Mouse (Mus musculus): Measurements from ENCODE around the gene Tmem132b. TPM values are rescaled to one million over a fixed set of nuclear protein-coding genes. Genes with fewer than 3 reads are reported as not detected.

Tmem132b gene
- polyA plus RNA-seq, 1 experiment, result under 0.01 TPM

DNA sequence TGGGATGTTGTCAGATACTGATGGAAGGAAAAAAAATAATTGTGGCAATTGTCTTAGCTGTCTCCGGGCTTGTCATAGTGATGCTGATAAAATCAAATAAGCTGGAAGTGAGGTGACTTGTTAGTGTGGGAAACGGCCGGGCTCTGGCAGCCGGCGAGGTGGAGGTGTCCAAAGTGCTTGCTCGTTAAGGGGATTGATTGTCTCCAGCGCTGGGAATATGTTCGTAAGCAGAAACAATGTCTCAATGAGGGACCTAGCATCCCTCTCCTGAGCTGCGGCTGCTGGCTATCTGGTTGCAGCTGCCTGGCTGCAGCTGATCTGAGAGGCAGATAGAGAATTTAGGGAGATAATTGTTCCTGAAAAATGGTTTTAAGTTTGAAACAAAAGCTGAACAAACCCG lies 161.0 kb downstream of the Tmem132b start:
- no peak for TF ChIP-seq FOSL1 (IDR thresholded peaks at IDR 0.05; ENCODE audit: insufficient read depth, low read length, poor library complexity, severe bottlenecking)
- H3ac ChIP-seq (ENCODE audit: control insufficient read depth, insufficient read length, low read depth), result no peak overlapping the region
- H3K27me3 ChIP-seq (ENCODE audit: control insufficient read depth, insufficient read depth, insufficient read length), result no peaks in the 10 kb centered on the region
- H3K36me3 ChIP-seq (ENCODE audit: control insufficient read depth, insufficient read depth), result no peaks in the 10 kb centered on the region
- H3K4me3 ChIP-seq (ENCODE audit: insufficient read depth, poor library complexity, severe bottlenecking), result no peak overlapping the region
- no peaks in the 10 kb centered on the region for H3K79me2 ChIP-seq (ENCODE audit: control insufficient read depth, insufficient read depth)
- H3K79me3 ChIP-seq (ENCODE audit: low read depth), result no peaks in the 10 kb centered on the region

DNA sequence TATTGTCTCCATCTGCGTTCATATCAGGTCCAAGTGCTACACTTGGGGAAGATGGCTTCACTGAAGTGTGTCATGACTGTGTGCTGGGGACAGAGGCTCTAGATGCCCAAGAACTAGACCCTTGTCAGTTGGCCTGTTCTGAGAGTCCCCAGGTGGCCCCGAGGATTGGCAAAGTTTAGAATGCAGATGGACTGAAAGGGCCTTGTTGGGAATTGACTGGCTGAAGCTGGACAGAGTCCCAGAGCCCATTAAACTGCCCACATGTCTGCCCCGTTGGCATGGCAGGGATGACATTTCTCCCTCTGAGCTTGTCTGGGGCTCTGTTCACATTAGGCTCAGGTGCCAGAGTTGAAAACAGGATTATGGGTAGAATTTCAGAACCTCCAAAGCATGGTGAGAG lies 167.8 kb downstream of the Tmem132b start:
- TF ChIP-seq MYOG (IDR thresholded peaks at IDR 0.05; ENCODE audit: control insufficient read depth, extremely low read depth, insufficient read length) (no peak), MYOD1 (IDR thresholded peaks at IDR 0.05; ENCODE audit: control insufficient read depth, insufficient read length, low read depth) (no peak), MAX (IDR thresholded peaks at IDR 0.05) (no peak), FOSL1 (IDR thresholded peaks at IDR 0.05; ENCODE audit: insufficient read depth, low read length, poor library complexity, severe bottlenecking) (no peak), USF1 (IDR thresholded peaks at IDR 0.05; ENCODE audit: low read depth) (no peak), CTCF (IDR thresholded peaks at IDR 0.05; ENCODE audit: control insufficient read depth, insufficient read depth, insufficient read length) (no peak), CEBPB (IDR thresholded peaks at IDR 0.05; ENCODE audit: low read depth) (no peak)
- H3K36me3 ChIP-seq (ENCODE audit: control insufficient read depth, insufficient read depth), result no peaks in the 10 kb centered on the region
- H3K79me2 ChIP-seq (ENCODE audit: control insufficient read depth, insufficient read depth), result no peaks in the 10 kb centered on the region
- no peak overlapping the region for H3ac ChIP-seq (ENCODE audit: control insufficient read depth, insufficient read length, low read depth)
- no peaks in the 10 kb centered on the region for H3K79me3 ChIP-seq (ENCODE audit: low read depth)
- no peaks in the 10 kb centered on the region for H3K27me3 ChIP-seq (ENCODE audit: control insufficient read depth, insufficient read depth, insufficient read length)
- H3K4me3 ChIP-seq (ENCODE audit: insufficient read depth, poor library complexity, severe bottlenecking), result no peak overlapping the region

DNA sequence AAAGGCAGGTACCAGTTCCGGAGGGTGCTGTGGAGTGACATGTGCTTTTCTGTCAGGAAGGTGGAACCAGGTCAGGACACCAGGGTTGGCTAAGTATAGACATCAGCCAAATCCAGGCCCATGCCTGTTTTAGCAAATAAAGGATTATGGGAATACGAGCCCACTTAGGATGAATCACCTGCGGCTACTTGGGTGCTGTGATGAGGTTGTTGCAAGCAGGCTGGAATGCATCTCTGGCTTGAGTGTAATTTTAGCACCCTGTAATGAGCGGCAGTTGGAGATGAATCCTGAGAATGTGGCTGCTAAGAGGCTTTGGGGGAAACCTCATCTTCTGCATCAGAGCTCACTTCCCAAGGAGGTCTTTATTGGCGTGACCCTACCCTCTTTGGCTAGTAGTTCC lies 168.7 kb downstream of the Tmem132b start:
- no peak overlapping the region for H3K4me3 ChIP-seq (ENCODE audit: insufficient read depth, poor library complexity, severe bottlenecking)
- TF ChIP-seq MYOD1 (IDR thresholded peaks at IDR 0.05; ENCODE audit: control insufficient read depth, insufficient read length, low read depth) (no peak), CEBPB (IDR thresholded peaks at IDR 0.05; ENCODE audit: low read depth) (no peak), USF1 (IDR thresholded peaks at IDR 0.05; ENCODE audit: low read depth) (no peak), CTCF (IDR thresholded peaks at IDR 0.05; ENCODE audit: control insufficient read depth, insufficient read depth, insufficient read length) (no peak), FOSL1 (IDR thresholded peaks at IDR 0.05; ENCODE audit: insufficient read depth, low read length, poor library complexity, severe bottlenecking) (no peak), MAX (IDR thresholded peaks at IDR 0.05) (no peak), MYOG (IDR thresholded peaks at IDR 0.05; ENCODE audit: control insufficient read depth, extremely low read depth, insufficient read length) (no peak)
- H3K36me3 ChIP-seq (ENCODE audit: control insufficient read depth, insufficient read depth), result no peaks in the 10 kb centered on the region
- no peaks in the 10 kb centered on the region for H3K79me2 ChIP-seq (ENCODE audit: control insufficient read depth, insufficient read depth)
- H3K79me3 ChIP-seq (ENCODE audit: low read depth), result no peaks in the 10 kb centered on the region
- H3K27me3 ChIP-seq (ENCODE audit: control insufficient read depth, insufficient read depth, insufficient read length), result no peaks in the 10 kb centered on the region
- H3ac ChIP-seq (ENCODE audit: control insufficient read depth, insufficient read length, low read depth), result no peak overlapping the region

DNA sequence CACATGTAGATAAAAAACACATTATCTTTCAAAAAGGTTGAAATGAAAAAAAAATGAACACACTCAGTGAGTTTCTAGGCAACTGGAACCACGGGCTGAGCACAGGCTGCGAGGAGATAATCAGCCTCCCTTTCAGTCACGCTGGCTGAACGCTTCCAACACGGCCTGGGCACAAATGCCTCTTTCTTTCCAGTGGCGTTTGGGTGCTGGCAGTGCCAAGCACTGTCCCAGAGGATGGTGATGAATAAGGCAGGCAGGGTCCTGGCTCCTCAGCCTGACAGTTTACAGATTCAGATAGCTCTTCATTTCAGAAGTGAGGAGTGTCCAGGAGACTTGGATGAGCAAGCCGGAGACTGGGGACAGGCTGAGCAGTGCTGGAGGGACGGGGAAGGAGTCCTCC lies 173.8 kb downstream of the Tmem132b start:
- no peak for TF ChIP-seq FOSL1 (IDR thresholded peaks at IDR 0.05; ENCODE audit: insufficient read depth, low read length, poor library complexity, severe bottlenecking)
- no peak for TF ChIP-seq USF1 (IDR thresholded peaks at IDR 0.05; ENCODE audit: low read depth)
- no peak for TF ChIP-seq MAX (IDR thresholded peaks at IDR 0.05)
- TF ChIP-seq MYOG (IDR thresholded peaks at IDR 0.05; ENCODE audit: control insufficient read depth, extremely low read depth, insufficient read length), result no peak
- TF ChIP-seq CTCF (IDR thresholded peaks at IDR 0.05; ENCODE audit: control insufficient read depth, insufficient read depth, insufficient read length), result no peak
- no peak for TF ChIP-seq MYOD1 (IDR thresholded peaks at IDR 0.05; ENCODE audit: control insufficient read depth, insufficient read length, low read depth)
- TF ChIP-seq CEBPB (IDR thresholded peaks at IDR 0.05; ENCODE audit: low read depth), result no peak
- Histone ChIP-seq H3K27me3 (ENCODE audit: control insufficient read depth, insufficient read depth, insufficient read length) (no peaks in the 10 kb centered on the region), H3K79me2 (ENCODE audit: control insufficient read depth, insufficient read depth) (no peaks in the 10 kb centered on the region), H3K79me3 (ENCODE audit: low read depth) (no peaks in the 10 kb centered on the region), H3ac (ENCODE audit: control insufficient read depth, insufficient read length, low read depth) (no peak overlapping the region), H3K36me3 (ENCODE audit: control insufficient read depth, insufficient read depth) (no peaks in the 10 kb centered on the region), H3K4me3 (ENCODE audit: insufficient read depth, poor library complexity, severe bottlenecking) (no peak overlapping the region)

DNA sequence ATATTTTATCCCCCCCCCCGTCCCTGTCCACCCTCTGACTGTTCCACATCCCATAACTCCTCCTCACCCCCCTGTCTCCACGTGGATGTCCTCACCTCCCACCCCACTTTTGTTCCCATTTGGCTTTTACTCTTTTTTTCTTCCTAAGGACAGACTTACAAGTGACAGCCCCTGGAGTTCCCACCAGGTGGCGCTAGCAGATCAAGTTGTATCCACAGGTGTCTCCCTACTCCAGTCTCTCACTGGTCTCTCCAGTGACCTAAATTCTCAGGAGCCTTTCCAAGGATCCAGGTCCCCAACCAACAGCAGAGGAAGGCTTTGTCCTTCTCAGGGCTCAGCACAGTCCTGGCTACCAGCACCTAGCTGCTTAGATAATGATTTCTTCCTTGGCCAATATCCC lies 177.6 kb downstream of the Tmem132b start:
- Histone ChIP-seq H3ac (ENCODE audit: control insufficient read depth, insufficient read length, low read depth) (no peak overlapping the region), H3K36me3 (ENCODE audit: control insufficient read depth, insufficient read depth) (no peaks in the 10 kb centered on the region), H3K79me3 (ENCODE audit: low read depth) (no peaks in the 10 kb centered on the region), H3K79me2 (ENCODE audit: control insufficient read depth, insufficient read depth) (no peaks in the 10 kb centered on the region), H3K4me3 (ENCODE audit: insufficient read depth, poor library complexity, severe bottlenecking) (no peak overlapping the region), H3K27me3 (ENCODE audit: control insufficient read depth, insufficient read depth, insufficient read length) (no peaks in the 10 kb centered on the region)
- TF ChIP-seq MAX (IDR thresholded peaks at IDR 0.05) (no peak), MYOD1 (IDR thresholded peaks at IDR 0.05; ENCODE audit: control insufficient read depth, insufficient read length, low read depth) (no peak), CEBPB (IDR thresholded peaks at IDR 0.05; ENCODE audit: low read depth) (no peak), FOSL1 (IDR thresholded peaks at IDR 0.05; ENCODE audit: insufficient read depth, low read length, poor library complexity, severe bottlenecking) (no peak), MYOG (IDR thresholded peaks at IDR 0.05; ENCODE audit: control insufficient read depth, extremely low read depth, insufficient read length) (no peak), USF1 (IDR thresholded peaks at IDR 0.05; ENCODE audit: low read depth) (no peak), CTCF (IDR thresholded peaks at IDR 0.05; ENCODE audit: control insufficient read depth, insufficient read depth, insufficient read length) (no peak)

DNA sequence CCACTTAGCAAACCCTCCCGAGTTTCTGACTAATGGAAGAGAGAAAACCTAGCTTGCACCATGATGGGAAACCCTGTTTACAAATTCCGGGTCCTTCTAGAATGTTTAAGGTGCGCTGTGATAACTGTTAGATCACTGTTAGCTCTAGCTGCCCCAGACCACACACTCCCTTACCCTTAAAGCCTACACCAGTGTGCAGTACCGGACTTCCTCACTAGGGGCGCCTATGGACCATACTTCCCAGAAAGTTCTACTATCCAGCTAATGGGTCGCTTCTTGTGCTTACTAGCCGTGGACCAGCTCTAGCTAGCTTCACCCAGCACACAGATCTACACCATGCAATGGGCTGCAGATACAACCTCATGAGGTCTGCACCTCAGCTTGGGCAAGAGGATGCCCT lies 195.2 kb downstream of the Tmem132b start:
- Histone ChIP-seq H3K79me2 (ENCODE audit: control insufficient read depth, insufficient read depth) (no peaks in the 10 kb centered on the region), H3K36me3 (ENCODE audit: control insufficient read depth, insufficient read depth) (no peaks in the 10 kb centered on the region), H3K79me3 (ENCODE audit: low read depth) (no peaks in the 10 kb centered on the region), H3K4me3 (ENCODE audit: insufficient read depth, poor library complexity, severe bottlenecking) (no peak overlapping the region), H3ac (ENCODE audit: control insufficient read depth, insufficient read length, low read depth) (no peak overlapping the region), H3K27me3 (ENCODE audit: control insufficient read depth, insufficient read depth, insufficient read length) (no peaks in the 10 kb centered on the region)
- TF ChIP-seq MYOD1 (IDR thresholded peaks at IDR 0.05; ENCODE audit: control insufficient read depth, insufficient read length, low read depth), result no peak
- no peak for TF ChIP-seq CTCF (IDR thresholded peaks at IDR 0.05; ENCODE audit: control insufficient read depth, insufficient read depth, insufficient read length)
- TF ChIP-seq USF1 (IDR thresholded peaks at IDR 0.05; ENCODE audit: low read depth), result no peak
- TF ChIP-seq CEBPB (IDR thresholded peaks at IDR 0.05; ENCODE audit: low read depth), result no peak
- TF ChIP-seq MYOG (IDR thresholded peaks at IDR 0.05; ENCODE audit: control insufficient read depth, extremely low read depth, insufficient read length), result no peak
- TF ChIP-seq FOSL1 (IDR thresholded peaks at IDR 0.05; ENCODE audit: insufficient read depth, low read length, poor library complexity, severe bottlenecking), result no peak
